Mouse (Mus musculus) lung, embryonic 15.5 days (tissue): ENCODE results near the gene Dhdds. TPM values are rescaled to one million over a fixed set of nuclear protein-coding genes. Genes with fewer than 3 reads are reported as not detected.

ENCODE experiments used
- ATAC-seq: fragments of 200-750 bp; cut with Nextera tagmentation; 2 replicates; pipeline ENCODE4 v1.8.0; 2017; ENCODE audit warnings: moderate number of reproducible peaks, borderline replicate concordance; ENCODE audit not compliant: low FRiP score, low TSS enrichment; ENCODE audit errors: extremely low read depth
- H3K27ac ChIP-seq: fragments of 300-500 bp; sonication (generic); 2 replicates; pipeline ENCODE4 v1.5.1; 2015; ENCODE audit warnings: moderate library complexity, mild to moderate bottlenecking, inconsistent platforms
- H3K27me3 ChIP-seq: fragments of 300-500 bp; sonication (generic); 2 replicates; pipeline ENCODE4 v1.6.1; 2015; ENCODE audit warnings: inconsistent platforms
- H3K36me3 ChIP-seq: fragments of 300-500 bp; sonication (generic); 2 replicates; pipeline ENCODE4 v1.6.1; 2015; ENCODE audit warnings: inconsistent platforms
- H3K4me1 ChIP-seq: fragments of 300-500 bp; sonication (generic); 2 replicates; pipeline ENCODE4 v1.6.1; 2015; ENCODE audit warnings: inconsistent platforms
- H3K4me2 ChIP-seq: fragments of 300-500 bp; sonication (generic); 2 replicates; pipeline ENCODE4 v1.6.1; 2015; ENCODE audit warnings: inconsistent platforms, mild to moderate bottlenecking, moderate library complexity
- H3K4me3 ChIP-seq: fragments of 300-500 bp; sonication (generic); 2 replicates; pipeline ENCODE4 v1.5.1; 2015; ENCODE audit warnings: mild to moderate bottlenecking, inconsistent platforms
- H3K9ac ChIP-seq: fragments of 300-500 bp; sonication (generic); 2 replicates; pipeline ENCODE4 v1.6.1; 2015; ENCODE audit warnings: inconsistent platforms
- H3K9me3 ChIP-seq: fragments of 300-500 bp; sonication (generic); 2 replicates; pipeline ENCODE4 v1.6.1; 2016; ENCODE audit warnings: inconsistent platforms
- WGBS: fragments of 180-500 bp; shearing (Covaris S2); methylation state at CpG from one replicate; pipeline ENCODE4 v1.1.7; 2015; 5-methylcytosine and 5-hydroxymethylcytosine counted together
- polyA plus RNA-seq: library from polyadenylated mRNA; unstranded; fragments of >200 nt; fragmentation: Nextera tagmentation; extraction: Ambion mirVana; gene quantifications from 2 replicates; pipeline ENCODE4 v1.2.1, GENCODE M21; 2015

Gene Dhdds
- polyA plus RNA-seq, 1 experiment from 2014 or later = 47.3 TPM

- no peak for ATAC-seq
- peaks cover 23% of the 10 kb centered on the region for H3K4me1 ChIP-seq
- H3K4me3 ChIP-seq = no peak overlapping the region
- H3K36me3 ChIP-seq = peaks cover 28% of the 10 kb centered on the region
- no peaks in the 10 kb centered on the region for H3K9me3 ChIP-seq
- no peak overlapping the region for H3K9ac ChIP-seq
- no peak overlapping the region for H3K4me2 ChIP-seq
- no peaks in the 10 kb centered on the region for H3K27me3 ChIP-seq
- H3K27ac ChIP-seq = no peak overlapping the region
- 59% methylated on average over 8 of the region's 8 CpGs for WGBS
These were observed 31.5 kb downstream of the Dhdds start for GRCm38 (mm10) chr4:133969114-133969770.

DNA sequence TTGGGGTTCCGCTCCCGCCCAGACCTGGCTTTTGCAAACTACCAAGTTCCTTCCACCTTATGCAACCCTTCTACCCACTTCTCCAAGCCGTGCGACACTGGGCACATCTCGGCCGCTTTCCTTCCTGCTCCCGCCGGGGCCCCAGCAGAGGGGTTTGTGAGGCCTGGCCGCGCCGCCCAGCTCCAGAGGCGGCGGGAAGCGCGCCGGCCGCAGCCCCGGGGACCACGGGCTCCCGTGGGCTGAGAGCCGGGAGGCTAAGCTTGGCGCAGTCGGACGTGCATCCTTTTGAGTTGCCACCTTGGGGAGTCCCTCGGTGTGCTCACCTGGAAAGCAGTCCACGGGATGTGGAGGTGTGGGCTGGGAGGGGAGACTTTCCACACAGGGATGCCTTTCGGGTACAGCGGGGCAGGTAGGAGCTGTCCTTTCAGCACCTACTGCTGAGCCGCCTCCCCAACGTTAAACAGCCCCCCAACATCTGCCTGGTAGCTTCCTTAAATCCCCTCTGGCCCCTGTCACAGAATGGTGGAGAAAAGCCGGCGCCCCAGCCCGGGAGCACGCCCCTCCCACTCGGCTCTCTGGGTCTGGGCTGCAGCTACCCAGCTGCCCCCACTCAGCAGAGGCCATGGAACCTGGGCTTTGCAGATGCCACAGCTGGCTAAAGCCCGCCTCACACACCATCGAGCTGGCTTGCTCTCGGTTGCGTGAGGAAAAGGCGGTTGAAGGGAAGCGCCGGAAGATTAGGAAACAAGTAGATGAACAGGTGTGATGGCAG, 32.4 kb downstream of the Dhdds start, which contains the start of gene Hmgn2:
TSS of gene Hmgn2 (minus strand) at position 501 of the 772 bp plus-strand sequence.
- Histone ChIP-seq H3K27ac (peak within 1 kb of the TSS; percentile 100), H3K9me3 (no peaks in the 10 kb centered on the region), H3K4me2 (peak within 1 kb of the TSS; percentile 98), H3K27me3 (no peaks in the 10 kb centered on the region), H3K4me3 (peak within 1 kb of the TSS; percentile 88), H3K9ac (peak within 1 kb of the TSS; percentile 97), H3K4me1 (peaks cover 23% of the 10 kb centered on the region), H3K36me3 (peaks cover 37% of the 10 kb centered on the region)
- WGBS = under 1% methylated on average over 42 of the region's 42 CpGs
- peak; percentile 62; the same call in 1 of the 2 replicates for ATAC-seq

GRCm38 (mm10) chr4:133967866-133968149, 32.9 kb downstream of the Dhdds start:
- Histone ChIP-seq H3K4me1 (peaks cover 23% of the 10 kb centered on the region), H3K36me3 (peaks cover 42% of the 10 kb centered on the region), H3K9ac (peak overlapping the region; percentile 97), H3K27me3 (no peaks in the 10 kb centered on the region), H3K27ac (peak overlapping the region; percentile 100), H3K4me2 (peak overlapping the region; percentile 98), H3K9me3 (no peaks in the 10 kb centered on the region), H3K4me3 (peak overlapping the region; percentile 88)
- under 1% methylated on average over 29 of the region's 29 CpGs for WGBS
- ATAC-seq = peak; percentile 89

- ATAC-seq = peak; percentile 87
- peaks cover 47% of the 10 kb centered on the region for H3K36me3 ChIP-seq
These were observed 33.4 kb downstream of the Dhdds start for GRCm38 (mm10) chr4:133967138-133967865.

GRCm38 (mm10) chr4:133966271-133966940, 34.3 kb downstream of the Dhdds start:
- H3K4me3 ChIP-seq = peak overlapping the region; percentile 88
- peaks cover 23% of the 10 kb centered on the region for H3K4me1 ChIP-seq
- WGBS = 32% methylated on average over 12 of the region's 12 CpGs
- H3K9me3 ChIP-seq = no peaks in the 10 kb centered on the region
- ATAC-seq = no peak
- peak overlapping the region; percentile 57 for H3K4me2 ChIP-seq
- peak overlapping the region; percentile 31 for H3K9ac ChIP-seq
- H3K27me3 ChIP-seq = no peaks in the 10 kb centered on the region
- H3K36me3 ChIP-seq = peaks cover 47% of the 10 kb centered on the region
- peak overlapping the region; percentile 31; the same call in 1 of the 2 replicates for H3K27ac ChIP-seq

More at GRCm38 (mm10) chr4:133967138-133967865, 33.4 kb downstream of the Dhdds start:
- H3K27ac ChIP-seq = peak overlapping the region; percentile 100
- H3K4me3 ChIP-seq = peak overlapping the region; percentile 88
- H3K4me1 ChIP-seq = peaks cover 23% of the 10 kb centered on the region
- H3K4me2 ChIP-seq = peak overlapping the region; percentile 98
- H3K27me3 ChIP-seq = no peaks in the 10 kb centered on the region
- H3K9me3 ChIP-seq = no peaks in the 10 kb centered on the region
- 0% methylated on average over 61 of the region's 101 CpGs for WGBS
- H3K9ac ChIP-seq = peak overlapping the region; percentile 97

DNA sequence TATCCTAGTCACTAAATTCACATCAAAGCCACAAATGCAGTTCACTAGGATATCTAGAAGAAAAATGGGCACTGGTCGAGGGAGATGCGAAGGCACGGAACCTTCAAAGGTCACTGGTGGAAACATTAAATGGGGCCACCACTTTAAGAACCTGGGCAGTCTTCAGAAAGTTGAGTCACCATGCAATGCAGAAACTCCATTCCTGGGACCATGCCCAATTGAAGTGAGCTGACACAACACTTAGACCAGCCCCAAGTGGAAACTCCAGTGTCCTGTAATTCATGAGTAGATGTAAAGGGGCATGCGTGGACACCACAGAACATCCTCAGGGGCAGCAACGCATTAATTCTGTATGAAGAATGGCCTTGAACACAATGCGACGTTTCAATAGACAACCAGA, 38.2 kb downstream of the Dhdds start:
- H3K9me3 ChIP-seq = no peaks in the 10 kb centered on the region
- H3K4me2 ChIP-seq = no peak overlapping the region
- H3K4me3 ChIP-seq = no peak overlapping the region
- ATAC-seq = no peak
- peaks cover 12% of the 10 kb centered on the region for H3K4me1 ChIP-seq
- no peaks in the 10 kb centered on the region for H3K27me3 ChIP-seq
- 78% methylated on average over 7 of the region's 7 CpGs for WGBS
- H3K36me3 ChIP-seq = peaks cover 37% of the 10 kb centered on the region
- H3K27ac ChIP-seq = no peak overlapping the region
- no peak overlapping the region for H3K9ac ChIP-seq

DNA sequence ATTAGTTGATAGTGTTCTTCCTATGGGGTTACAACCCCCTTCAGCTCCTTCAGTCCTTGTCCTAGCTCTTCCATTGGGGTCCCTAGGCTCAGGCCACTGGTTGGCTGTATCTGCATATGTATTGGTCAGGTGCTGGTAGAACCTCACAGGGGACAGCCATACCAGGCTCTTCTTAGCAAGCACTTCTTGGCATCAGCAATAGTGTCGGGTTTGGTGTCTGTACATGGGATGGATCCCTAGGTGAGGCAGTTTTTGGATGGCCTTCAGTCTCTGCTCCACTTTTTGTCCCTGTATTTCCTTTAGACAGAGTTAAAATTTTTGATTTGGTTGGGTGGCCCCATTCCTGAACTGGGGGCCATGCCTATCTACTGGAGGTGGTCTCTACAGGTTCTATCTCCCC, 41.8 kb downstream of the Dhdds start:
- no peak for ATAC-seq
- 84% methylated on average over 1 of the region's 1 CpGs for WGBS
- no peaks in the 10 kb centered on the region for H3K9me3 ChIP-seq

GRCm38 (mm10) chr4:133956358-133956757, 44.4 kb downstream of the Dhdds start:
- H3K4me3 ChIP-seq = no peak overlapping the region
- H3K9me3 ChIP-seq = no peaks in the 10 kb centered on the region
- WGBS = 77% methylated on average over 4 of the region's 4 CpGs
- ATAC-seq = no peak
- H3K4me1 ChIP-seq = no peaks in the 10 kb centered on the region
- no peak overlapping the region for H3K27ac ChIP-seq
- H3K27me3 ChIP-seq = no peaks in the 10 kb centered on the region
- H3K36me3 ChIP-seq = no peaks in the 10 kb centered on the region
- H3K9ac ChIP-seq = no peak overlapping the region
- no peak overlapping the region for H3K4me2 ChIP-seq

More for the DNA sequence above, 41.8 kb downstream of the Dhdds start:
- Histone ChIP-seq H3K27me3 (no peaks in the 10 kb centered on the region), H3K36me3 (peaks cover 16% of the 10 kb centered on the region), H3K4me3 (no peak overlapping the region), H3K4me2 (no peak overlapping the region), H3K4me1 (no peaks in the 10 kb centered on the region), H3K27ac (no peak overlapping the region), H3K9ac (no peak overlapping the region)

GRCm38 (mm10) chr4:133946736-133947135, 54.0 kb downstream of the Dhdds start:
- H3K27me3 ChIP-seq = no peaks in the 10 kb centered on the region
- WGBS = 37% methylated on average over 4 of the region's 4 CpGs
- H3K4me1 ChIP-seq = no peaks in the 10 kb centered on the region

DNA sequence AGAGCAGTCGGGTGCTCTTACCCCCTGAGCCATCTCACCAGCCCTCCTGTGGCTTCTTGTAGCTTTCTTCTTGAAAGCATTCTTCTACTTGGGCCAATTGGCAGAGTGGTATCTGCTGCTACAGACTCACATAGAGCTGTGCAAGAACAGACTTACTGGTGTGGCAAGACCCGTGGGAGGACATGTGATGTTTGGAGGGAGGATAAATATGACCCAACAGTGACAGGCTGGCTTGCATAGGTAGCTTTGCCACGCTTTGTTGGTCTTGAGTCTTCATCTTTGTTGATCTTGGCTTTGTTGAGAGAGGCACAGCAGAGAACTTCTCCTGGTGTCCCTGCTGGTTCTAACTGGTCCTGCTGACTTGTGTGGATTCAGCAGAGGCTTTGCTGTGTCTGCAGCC, 56.9 kb downstream of the Dhdds start:
- Histone ChIP-seq H3K4me2 (no peak overlapping the region), H3K36me3 (no peaks in the 10 kb centered on the region), H3K9ac (no peak overlapping the region), H3K9me3 (no peaks in the 10 kb centered on the region), H3K4me3 (no peak overlapping the region), H3K4me1 (no peaks in the 10 kb centered on the region), H3K27me3 (no peaks in the 10 kb centered on the region), H3K27ac (no peak overlapping the region)
- no peak for ATAC-seq
- 73% methylated on average over 3 of the region's 3 CpGs for WGBS

More at GRCm38 (mm10) chr4:133946736-133947135, 54.0 kb downstream of the Dhdds start:
- Histone ChIP-seq H3K4me2 (no peak overlapping the region), H3K4me3 (no peak overlapping the region), H3K9me3 (no peaks in the 10 kb centered on the region), H3K27ac (no peak overlapping the region), H3K36me3 (no peaks in the 10 kb centered on the region), H3K9ac (no peak overlapping the region)
- no peak for ATAC-seq

DNA sequence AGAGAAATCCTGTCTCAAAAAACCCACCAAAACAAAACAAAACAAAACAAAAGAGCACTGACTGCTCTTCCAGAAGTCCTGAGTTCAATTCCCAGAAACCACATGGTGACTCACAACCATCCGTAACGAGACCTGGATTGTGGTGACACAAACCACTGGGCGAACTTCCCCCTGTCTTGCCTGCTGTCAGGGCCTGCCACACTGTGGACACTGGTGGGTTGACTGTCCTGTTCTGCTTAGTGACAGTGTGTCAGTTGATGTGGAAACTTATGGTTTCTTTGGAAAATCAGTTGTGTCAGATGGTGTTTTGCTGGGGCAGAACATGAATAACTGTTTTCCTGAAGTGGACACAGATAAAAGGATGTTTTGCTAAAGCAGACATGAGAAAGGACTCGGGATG, 58.0 kb downstream of the Dhdds start:
- H3K9ac ChIP-seq = no peak overlapping the region
- H3K4me1 ChIP-seq = no peaks in the 10 kb centered on the region
- no peaks in the 10 kb centered on the region for H3K9me3 ChIP-seq
- ATAC-seq = no peak
- H3K4me3 ChIP-seq = no peak overlapping the region
- 84% methylated on average over 4 of the region's 4 CpGs for WGBS
- no peak overlapping the region for H3K4me2 ChIP-seq
- no peak overlapping the region for H3K27ac ChIP-seq
- no peaks in the 10 kb centered on the region for H3K36me3 ChIP-seq
- H3K27me3 ChIP-seq = no peaks in the 10 kb centered on the region
